Mouse (Mus musculus) right cerebral cortex, postnatal 4 days (tissue): ENCODE measurements around the gene Atp6v1b1.

ENCODE experiments used
- DNase-seq: peaks from one replicate; pipeline ENCODE4 v3.0.0-alpha.2; 2022

The Atp6v1b1 gene

GRCm38 (mm10) chr6:83715461-83716196, 27.2 kb upstream of the Atp6v1b1 start:
- no peak for DNase-seq

- no peak for DNase-seq
Measured at GRCm38 (mm10) chr6:83717026-83717425, 25.8 kb upstream of the Atp6v1b1 start.

- DNase-seq: no peak
Measured at GRCm38 (mm10) chr6:83722526-83722925, 20.3 kb upstream of the Atp6v1b1 start.

GRCm38 (mm10) chr6:83727178-83727577, 15.6 kb upstream of the Atp6v1b1 start:
- DNase-seq: no peak

DNA sequence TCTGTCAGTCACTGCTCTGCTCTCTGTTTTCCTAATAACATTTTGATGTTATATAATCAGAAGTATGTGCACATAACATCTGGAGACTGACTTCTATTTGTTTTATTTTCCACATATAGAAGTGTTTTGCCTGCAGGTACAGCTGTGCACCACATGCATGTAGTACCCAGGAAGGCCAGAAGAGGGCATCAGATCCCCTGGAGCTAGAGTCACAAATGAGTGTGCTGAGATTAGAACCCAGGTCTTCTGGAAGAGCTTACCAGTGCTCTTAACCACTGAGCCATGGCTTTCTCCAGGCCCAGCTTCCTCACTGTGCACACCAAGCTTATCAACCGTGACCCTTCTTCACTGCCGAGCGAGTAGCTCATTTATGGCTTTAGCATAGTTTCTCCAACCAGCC, 14.3 kb upstream of the Atp6v1b1 start:
- no peak for DNase-seq

GRCm38 (mm10) chr6:83729350-83729970, 13.3 kb upstream of the Atp6v1b1 start:
- no peak for DNase-seq

DNA sequence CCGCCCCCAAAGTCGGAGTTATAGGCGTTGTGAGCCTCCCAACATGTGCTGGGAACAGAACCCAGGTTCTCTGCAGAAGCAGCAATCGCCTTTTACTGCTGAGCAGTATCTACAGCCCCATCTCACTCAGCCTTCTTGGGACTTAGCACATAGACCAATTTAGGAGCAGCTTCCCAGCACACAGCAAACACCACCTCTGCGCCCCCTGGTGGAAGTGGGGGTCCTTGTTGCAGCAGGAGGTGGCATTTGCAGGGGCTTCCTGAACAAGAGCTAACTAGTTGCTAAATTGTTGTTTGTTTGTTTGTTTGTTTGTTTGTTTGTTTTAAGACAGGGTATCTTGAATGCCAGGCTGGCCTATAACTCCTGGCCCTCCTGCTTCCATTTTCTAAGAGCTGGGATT, 11.7 kb upstream of the Atp6v1b1 start:
- peak; percentile 60 for DNase-seq

GRCm38 (mm10) chr6:83737311-83737710, 5.5 kb upstream of the Atp6v1b1 start:
- no peak for DNase-seq

DNA sequence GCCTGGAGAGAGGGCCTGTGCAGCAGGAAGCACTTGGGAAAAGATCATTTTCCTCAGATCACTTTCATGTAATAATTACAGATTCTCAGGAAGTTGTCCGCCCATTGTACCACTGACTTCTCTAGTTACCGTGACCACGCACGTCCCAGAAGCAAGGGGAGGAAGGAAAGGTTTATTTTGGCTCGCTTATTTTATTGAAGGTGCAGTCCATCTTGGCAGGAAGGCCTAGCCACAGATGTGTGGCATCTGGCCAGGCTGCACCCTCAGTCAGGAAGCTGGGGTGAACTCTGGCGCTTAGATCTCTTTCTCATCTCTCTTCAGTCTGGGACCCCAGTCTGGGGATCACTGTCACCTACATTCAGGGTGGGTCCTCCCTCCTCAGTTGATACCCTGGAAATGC, 4.2 kb upstream of the Atp6v1b1 start:
- no peak for DNase-seq

DNA sequence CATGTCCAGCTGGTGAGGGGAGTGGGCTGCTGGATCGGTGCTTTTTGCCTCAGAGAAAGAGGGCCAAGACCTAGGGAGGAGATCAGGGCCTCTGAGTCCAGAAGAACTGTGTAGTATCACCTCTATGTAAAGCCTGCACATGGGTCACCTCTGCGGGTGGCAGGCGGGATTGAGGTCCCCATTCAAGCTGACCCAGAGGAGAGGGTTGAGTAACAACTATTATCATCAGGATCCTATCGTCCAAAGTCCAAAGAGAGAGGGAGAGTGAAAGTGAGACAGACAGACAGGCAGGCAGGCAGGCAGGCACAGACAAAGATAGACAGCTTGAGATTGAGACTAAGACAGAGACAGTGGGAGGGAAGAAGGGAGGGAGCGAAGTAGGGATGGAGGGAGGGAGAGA, 422 bp downstream of the Atp6v1b1 start:
- DNase-seq: no peak

- no peak for DNase-seq
Measured at GRCm38 (mm10) chr6:83744126-83744525, 1.3 kb downstream of the Atp6v1b1 start.

DNA sequence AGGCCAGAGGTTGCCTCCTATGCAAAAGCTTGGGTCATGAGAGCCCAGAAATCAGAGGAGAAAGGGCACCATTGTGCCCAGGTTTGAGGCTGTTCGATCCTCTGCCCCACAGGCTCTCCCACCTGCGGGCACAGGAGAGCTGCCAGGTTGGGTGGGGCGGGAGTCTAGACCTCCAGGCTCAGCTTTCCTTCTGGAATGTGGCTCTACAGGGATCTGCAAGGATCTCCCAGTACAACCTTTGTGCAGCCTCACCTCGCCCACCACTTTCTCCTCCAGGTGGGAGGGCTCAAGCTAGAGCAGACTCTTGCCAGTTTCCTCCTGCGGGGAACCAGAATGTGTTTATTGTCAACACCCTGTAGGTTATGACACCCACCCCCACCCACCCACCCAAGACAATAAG, 1.8 kb downstream of the Atp6v1b1 start:
- DNase-seq: no peak

- DNase-seq: no peak
Measured at GRCm38 (mm10) chr6:83745466-83745865, 2.7 kb downstream of the Atp6v1b1 start.

GRCm38 (mm10) chr6:83749286-83749685, 6.5 kb downstream of the Atp6v1b1 start:
- DNase-seq: no peak

GRCm38 (mm10) chr6:83750171-83750684, 7.4 kb downstream of the Atp6v1b1 start:
- DNase-seq: peak; percentile 70

DNA sequence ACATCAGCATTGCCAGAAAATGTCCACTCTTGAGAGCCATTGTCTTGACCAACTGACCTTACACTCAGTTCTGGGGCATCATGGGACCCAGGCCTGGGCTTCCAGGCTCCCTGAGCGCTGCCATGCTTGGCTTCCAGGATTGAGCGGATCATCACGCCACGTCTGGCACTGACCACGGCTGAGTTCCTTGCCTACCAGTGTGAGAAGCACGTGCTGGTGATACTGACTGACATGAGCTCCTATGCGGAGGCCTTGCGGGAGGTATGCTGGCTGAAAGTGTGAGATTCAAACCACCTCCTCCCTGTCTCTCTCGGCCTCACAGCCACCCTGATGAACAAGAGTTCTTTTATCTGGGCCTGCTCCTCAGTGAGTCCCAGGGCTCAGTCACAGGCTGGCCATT, 13.3 kb downstream of the Atp6v1b1 start:
- no peak for DNase-seq

DNA sequence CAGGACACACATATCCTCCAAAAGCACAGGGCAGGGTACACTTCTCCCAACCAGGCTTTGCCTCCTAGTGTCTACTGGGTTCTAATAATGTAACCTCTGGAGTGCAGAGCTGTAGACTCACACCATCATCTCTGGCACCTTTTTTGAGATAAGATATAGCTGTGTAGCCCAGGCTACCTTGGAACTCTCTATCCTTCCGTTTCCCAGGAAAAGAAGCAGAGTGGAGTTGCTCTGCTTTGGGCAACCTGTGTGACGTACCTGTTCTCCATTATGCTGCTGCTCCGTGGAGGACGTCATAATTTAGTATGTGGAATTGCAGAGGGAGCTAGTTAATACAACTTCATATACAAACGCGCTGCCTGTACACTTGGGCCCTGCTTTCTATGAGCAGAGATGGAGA, 19.6 kb downstream of the Atp6v1b1 start, which contains the start of gene Ankrd53:
Gene Ankrd53, plus strand, starts transcription at position 301 of the 400 bp plus-strand sequence.
- DNase-seq: no peak

DNA sequence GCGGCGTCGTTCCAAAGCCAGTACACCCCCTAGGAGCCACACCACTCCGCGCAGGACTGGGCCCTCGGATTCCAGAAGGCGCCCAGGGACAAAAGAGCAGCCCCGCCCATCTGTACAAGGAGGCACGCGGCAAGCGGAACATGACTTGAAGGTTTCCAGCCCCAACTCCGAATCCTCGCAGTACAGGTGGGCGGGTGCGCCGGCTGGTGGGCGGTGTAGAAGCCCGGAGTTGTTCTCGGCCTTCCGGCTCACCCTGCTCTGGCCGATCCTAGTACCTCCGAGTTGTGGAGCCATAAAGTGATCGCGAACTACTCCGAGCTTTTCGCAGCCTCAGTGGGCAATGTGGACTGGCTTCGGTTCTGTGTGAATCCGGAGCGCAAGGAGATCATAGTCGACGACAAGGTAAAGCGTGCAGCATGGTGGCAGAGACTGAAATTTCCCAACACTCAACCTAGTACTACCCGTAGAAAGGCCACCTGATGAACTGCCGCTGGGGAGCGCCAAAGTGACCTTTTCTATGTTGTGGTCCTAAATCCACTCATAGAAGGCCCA, 20.2 kb downstream of the Atp6v1b1 start:
- DNase-seq: no peak

DNA sequence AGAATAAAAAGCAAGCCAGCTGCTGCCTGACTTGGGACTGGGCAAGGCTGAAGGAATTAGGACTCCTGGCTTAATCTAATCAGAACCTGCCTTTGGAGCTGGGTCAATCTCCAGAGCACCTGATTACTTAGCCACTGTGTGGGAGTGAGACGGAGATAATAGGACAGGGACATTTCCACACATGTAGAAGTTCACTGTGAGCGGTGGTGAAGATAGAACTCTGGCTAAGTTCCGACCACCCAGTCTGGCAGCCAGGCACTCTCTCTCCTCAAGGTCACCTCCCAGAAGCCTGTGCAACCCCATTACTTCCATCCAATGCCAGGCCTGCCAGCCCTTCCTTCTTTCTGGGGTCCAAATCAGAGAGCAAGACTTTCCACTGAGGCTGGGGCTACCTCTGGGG, 24.2 kb downstream of the Atp6v1b1 start:
- DNase-seq: no peak

DNA sequence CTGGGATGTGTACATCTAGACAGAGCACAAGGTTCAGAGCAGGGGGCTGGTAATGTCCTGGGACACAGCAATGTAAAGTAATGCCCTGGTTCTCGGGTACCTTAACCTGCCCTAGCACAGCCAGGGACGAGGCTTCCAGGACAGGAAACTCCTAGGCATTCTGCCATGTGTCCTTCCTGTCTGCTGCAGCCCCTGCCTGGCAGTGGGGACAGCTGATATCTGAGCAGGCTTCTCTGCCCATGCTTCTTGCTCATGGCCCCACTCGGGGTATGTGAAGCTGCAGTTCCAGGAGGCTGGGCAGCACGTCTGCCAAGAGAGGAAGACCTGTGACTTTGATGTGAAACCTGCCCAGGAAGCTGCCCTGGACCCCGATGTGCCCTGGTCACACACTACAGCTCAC, 25.7 kb downstream of the Atp6v1b1 start:
- no peak for DNase-seq

GRCm38 (mm10) chr6:83774126-83774525, 31.3 kb downstream of the Atp6v1b1 start:
- no peak for DNase-seq

DNA sequence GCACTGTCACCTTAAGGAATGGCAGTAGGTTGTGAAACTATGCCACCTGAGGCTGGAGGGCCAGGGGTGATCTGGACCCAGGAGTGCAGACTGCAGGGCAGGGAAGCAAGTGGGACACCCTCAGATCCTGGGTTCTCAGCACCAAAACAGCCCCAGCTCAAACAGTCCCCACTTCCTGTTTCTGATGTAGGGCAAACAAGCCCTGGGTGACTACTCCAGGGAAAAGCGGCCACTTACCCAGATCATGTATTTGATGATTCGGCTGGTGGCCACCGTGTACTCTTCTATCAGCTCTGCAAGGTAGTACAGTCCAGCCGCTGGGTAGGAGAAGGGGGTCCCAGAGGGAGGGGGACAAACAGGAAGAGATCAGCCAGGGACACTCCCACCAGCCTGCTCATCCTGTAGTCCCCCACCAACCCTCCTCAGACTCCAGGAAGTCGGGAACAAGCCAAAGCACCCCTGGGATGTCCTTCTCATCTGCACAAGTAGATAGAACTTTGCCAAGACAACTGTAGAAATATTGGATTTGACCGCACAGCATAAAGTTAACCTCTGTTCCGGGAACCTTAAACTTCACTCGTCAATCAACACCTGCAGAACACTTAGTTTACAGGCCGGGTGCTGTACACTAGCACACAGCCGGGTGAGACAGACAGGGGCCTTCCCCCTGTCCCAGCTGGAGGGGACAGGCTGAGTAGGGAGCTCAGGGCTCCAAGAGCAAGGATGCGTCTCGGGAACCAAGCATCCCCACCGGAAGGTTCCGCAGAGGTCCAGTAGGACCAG, 32.2 kb downstream of the Atp6v1b1 start:
- DNase-seq: peak; percentile 10

- peak; percentile 91 for DNase-seq
Measured at GRCm38 (mm10) chr6:83775638-83776293, 33.0 kb downstream of the Atp6v1b1 start, which contains the start of gene Tex261. Tex261 (minus strand) TSS chr6:83775813.
